Mouse (Mus musculus) MEL (cell line): ENCODE results near the gene Lgi1. TPM values are rescaled to one million over a fixed set of nuclear protein-coding genes. Genes with fewer than 3 reads are reported as not detected.

Source experiments
- DNase-seq: peaks from one replicate; pipeline ENCODE4 v3.0.0; 2011; ENCODE audit warnings: low read depth, low spot score
- H3K27ac ChIP-seq: 2 replicates; pipeline ENCODE4 v1.5.1; 2012; ENCODE audit warnings: low read depth, mild to moderate bottlenecking, control low read depth, low read length, moderate library complexity; ENCODE audit not compliant: control insufficient read depth
- H3K27me3 ChIP-seq, 2 experiments: fragments of 150-350 bp in 1 of 2; sonication (generic) in 1 of 2; 2 replicates each; pipeline ENCODE4 v1.6.1; 2012; ENCODE audit warnings: low read length in 2 of 2, mild to moderate bottlenecking in 2 of 2, improper control_type of control experiment in 1 of 2, moderate library complexity in 1 of 2; ENCODE audit not compliant: insufficient read depth in 2 of 2, control insufficient read depth in 1 of 2
- H3K36me3 ChIP-seq, 2 experiments: 2 replicates each; pipeline ENCODE4 v1.6.1; 2012 to 2014; ENCODE audit warnings: low read length in 2 of 2, improper control_type of control experiment in 1 of 2, inconsistent platforms in 1 of 2, mild to moderate bottlenecking in 1 of 2; ENCODE audit not compliant: insufficient read depth in 2 of 2, control insufficient read depth in 1 of 2
- H3K4me1 ChIP-seq, 2 experiments: fragments of 150-350 bp in 1 of 2; sonication (generic) in 1 of 2; 2 replicates each; pipeline ENCODE4 v1.6.1; 2012; ENCODE audit warnings: low read length in 2 of 2, improper control_type of control experiment in 1 of 2, mild to moderate bottlenecking in 1 of 2; ENCODE audit not compliant: insufficient read depth in 2 of 2, control insufficient read depth in 1 of 2
- H3K4me3 ChIP-seq, 2 experiments: fragments of 150-350 bp in 1 of 2; sonication (generic) in 1 of 2; 2 replicates each; pipeline ENCODE4 v1.5.1; 2012; ENCODE audit warnings: low read depth in 2 of 2, low read length in 2 of 2, mild to moderate bottlenecking in 2 of 2, moderate library complexity in 2 of 2, control low read depth in 1 of 2, improper control_type of control experiment in 1 of 2; ENCODE audit not compliant: control insufficient read depth in 1 of 2, insufficient read depth in 1 of 2
- H3K79me2 ChIP-seq: 2 replicates; pipeline ENCODE4 v1.6.1; 2012; ENCODE audit warnings: mild to moderate bottlenecking, low read length, moderate library complexity; ENCODE audit not compliant: control insufficient read depth, poor library complexity, insufficient read depth
- H3K9ac ChIP-seq: 2 replicates; pipeline ENCODE4 v1.6.1; 2012; ENCODE audit warnings: low read depth, mild to moderate bottlenecking, control low read depth, low read length, moderate library complexity; ENCODE audit not compliant: control insufficient read depth, poor library complexity, severe bottlenecking
- H3K9me3 ChIP-seq: fragments of 150-350 bp; sonication (generic); replicated peaks from 2 replicates; pipeline ENCODE4 v1.6.1; 2012; ENCODE audit warnings: mild to moderate bottlenecking, low read length, improper control_type of control experiment, moderate library complexity; ENCODE audit not compliant: insufficient read depth
- BHLHE40 ChIP-seq: IDR thresholded peaks from 2 replicates; pipeline ENCODE4 v1.6.1; 2012; ENCODE audit warnings: low read depth, mild to moderate bottlenecking, inconsistent platforms, low read length, improper control_type of control experiment, borderline replicate concordance
- CTCF ChIP-seq, 3 experiments: IDR thresholded peaks in 2 of 3; conservative IDR thresholded peaks in 1 of 3; 2 replicates each; pipeline ENCODE4 v1.5.1; 2011 to 2012; ENCODE audit warnings: low read length in 3 of 3, low read depth in 2 of 3, mild to moderate bottlenecking in 2 of 3, improper control_type of control experiment in 1 of 3, inconsistent platforms in 1 of 3, mixed read lengths in 1 of 3, moderate library complexity in 1 of 3; ENCODE audit not compliant: control insufficient read depth in 1 of 3, insufficient read depth in 1 of 3, poor library complexity in 1 of 3, severe bottlenecking in 1 of 3
- KAT2A ChIP-seq: conservative IDR thresholded peaks from 2 replicates; pipeline ENCODE4 v1.6.1; 2012; ENCODE audit warnings: low read depth, low read length, improper control_type of control experiment, inconsistent platforms
- POLR2A ChIP-seq, 2 experiments: IDR thresholded peaks; 2 replicates each; pipeline ENCODE4 v1.6.1; 2011 to 2012; ENCODE audit warnings: low read length in 2 of 2, mild to moderate bottlenecking in 2 of 2, control low read depth in 1 of 2, improper control_type of control experiment in 1 of 2, low read depth in 1 of 2, moderate library complexity in 1 of 2; ENCODE audit not compliant: control insufficient read depth in 1 of 2, insufficient read depth in 1 of 2, poor library complexity in 1 of 2
- SIN3A ChIP-seq: IDR thresholded peaks from 2 replicates; pipeline ENCODE4 v1.6.1; 2012; ENCODE audit warnings: low read length, improper control_type of control experiment, inconsistent platforms
- USF1 ChIP-seq: IDR thresholded peaks from 2 replicates; pipeline ENCODE4 v1.6.1; 2014; ENCODE audit warnings: low read depth, mild to moderate bottlenecking, inconsistent platforms, low read length, improper control_type of control experiment, moderate library complexity
- USF2 ChIP-seq, 2 experiments: IDR thresholded peaks; 2 replicates each; pipeline ENCODE4 v1.6.1; 2011 to 2012; ENCODE audit warnings: improper control_type of control experiment in 2 of 2, low read length in 2 of 2, borderline replicate concordance in 1 of 2, inconsistent platforms in 1 of 2, low read depth in 1 of 2, mild to moderate bottlenecking in 1 of 2; ENCODE audit not compliant: insufficient read depth in 1 of 2
- ZNF384 ChIP-seq: IDR thresholded peaks from 2 replicates; pipeline ENCODE4 v1.6.1; 2012; ENCODE audit warnings: low read depth, mild to moderate bottlenecking, inconsistent platforms, low read length, improper control_type of control experiment
- polyA plus RNA-seq, 2 experiments: library from polyadenylated mRNA; stranded (reverse) in 1 of 2; unstranded in 1 of 2; fragments of >175 nt in 1 of 2; fragments of >200 nt in 1 of 2; gene quantifications; 2 replicates each; pipeline versions ENCODE4 v1.2.1 to v1.2.4; 2012; ENCODE audit warnings: low replicate concordance in 2 of 2, low read depth in 1 of 2; ENCODE audit not compliant: insufficient read length in 2 of 2, insufficient read depth in 1 of 2, missing spikeins in 1 of 2
- total RNA-seq: library from RNA; depleted of rRNA; stranded (reverse); fragments of 300-350 nt; gene quantifications from 2 replicates; pipeline ENCODE4 v1.2.3, GENCODE M21; 2012; rRNA removed

Gene Lgi1
- total and polyA plus RNA-seq, 3 experiments = 0.01 TPM; not detected in 2

GRCm38 (mm10) chr19:38356211-38356828, 92.0 kb downstream of the Lgi1 start:
- peaks cover 0 to 9% of the 10 kb centered on the region in 2 experiments; a peak in 2 of 4 replicates for H3K36me3 ChIP-seq
- peaks cover 3 to 12% of the 10 kb centered on the region in 2 experiments; a peak in 3 of 4 replicates for H3K4me1 ChIP-seq
- no peaks in the 10 kb centered on the region for H3K27me3 ChIP-seq
- H3K79me2 ChIP-seq = no peaks in the 10 kb centered on the region
- H3K9me3 ChIP-seq = no peaks in the 10 kb centered on the region
- no peak overlapping the region for H3K9ac ChIP-seq
- TF ChIP-seq USF2 (IDR thresholded peaks at IDR 0.05; ENCODE audit: borderline replicate concordance in 1 of 2, insufficient read depth in 1 of 2, low read depth in 1 of 2, low read length in 2 of 2) (no peak), SIN3A (no peak), ZNF384 (no peak), POLR2A (IDR thresholded peaks at IDR 0.05; ENCODE audit: control insufficient read depth in 1 of 2, insufficient read depth in 1 of 2, low read depth in 1 of 2, low read length in 2 of 2, poor library complexity in 1 of 2) (no peak), KAT2A (no peak)
- H3K27ac ChIP-seq = no peak overlapping the region
- H3K4me3 ChIP-seq = no peak overlapping the region
- DNase-seq = no peak

DNA sequence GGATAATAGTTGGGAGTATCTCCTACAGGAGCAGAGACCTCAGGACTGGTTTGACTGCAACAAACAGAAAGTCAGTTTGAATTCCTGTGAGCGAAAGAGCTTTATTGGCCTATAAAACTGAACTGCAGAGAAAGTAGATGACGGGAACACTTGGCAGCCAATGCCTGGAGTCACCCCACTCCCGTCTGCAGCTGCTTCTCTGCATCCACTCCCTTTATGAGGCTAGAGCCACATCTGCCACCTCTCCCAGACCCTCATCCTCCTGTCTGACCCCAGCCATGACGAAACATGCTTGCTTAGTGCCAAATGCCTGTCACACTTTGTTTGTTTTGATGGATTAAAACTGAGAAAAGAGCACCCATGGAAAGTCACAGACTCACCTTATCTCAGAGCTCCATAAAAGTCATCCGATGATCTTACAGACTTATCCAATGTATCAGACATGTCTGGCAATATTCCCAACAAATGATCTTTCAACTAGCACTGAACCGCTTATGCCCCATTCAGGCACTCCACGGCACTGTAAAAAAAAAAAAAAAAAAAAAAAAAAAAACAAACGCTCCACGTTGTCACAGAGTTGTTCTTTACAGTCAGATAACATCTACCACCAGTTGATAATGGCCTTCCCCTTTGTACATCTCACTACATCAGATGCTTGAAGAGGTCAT, 93.8 kb downstream of the Lgi1 start:
- Histone ChIP-seq H3K36me3 (peaks cover 0 to 13% of the 10 kb centered on the region in 2 experiments; a peak in 2 of 4 replicates), H3K4me3 (no peak overlapping the region), H3K9ac (no peak overlapping the region), H3K27me3 (no peaks in the 10 kb centered on the region), H3K9me3 (no peaks in the 10 kb centered on the region), H3K79me2 (no peaks in the 10 kb centered on the region), H3K27ac (no peak overlapping the region), H3K4me1 (peaks cover 3 to 12% of the 10 kb centered on the region in 2 experiments; a peak in 3 of 4 replicates)
- TF ChIP-seq CTCF (IDR thresholded peaks at IDR 0.05 in 2 of 3, conservative IDR thresholded peaks at IDR 0.05 in 1 of 3; ENCODE audit: control insufficient read depth in 1 of 3, insufficient read depth in 1 of 3, low read depth in 2 of 3, low read length in 3 of 3, poor library complexity in 1 of 3, severe bottlenecking in 1 of 3) (no peak), ZNF384 (peak; percentile 81)
- DNase-seq = no peak

GRCm38 (mm10) chr19:38359287-38359686, 95.0 kb downstream of the Lgi1 start:
- Histone ChIP-seq H3K36me3 (peaks cover 0 to 11% of the 10 kb centered on the region in 2 experiments; a peak in 2 of 4 replicates), H3K27me3 (no peaks in the 10 kb centered on the region), H3K4me1 (peaks cover 3 to 13% of the 10 kb centered on the region in 2 experiments; a peak in 3 of 4 replicates), H3K79me2 (no peaks in the 10 kb centered on the region), H3K4me3 (no peak overlapping the region), H3K27ac (no peak overlapping the region), H3K9ac (no peak overlapping the region), H3K9me3 (no peaks in the 10 kb centered on the region)
- TF ChIP-seq SIN3A (no peak), BHLHE40 (no peak), USF1 (peak; percentile 62; the same call in 1 of the 2 replicates), ZNF384 (peak; percentile 48; the same call in 1 of the 2 replicates)
- no peak for DNase-seq

Other genes starting within 250 kb of the Lgi1 start
- gene Myof, start 221.0 kb upstream of the Lgi1 start, total RNA-seq = 0.04 TPM in 1 of 2 replicates, not detected in the other
- gene Myof, start 221.0 kb upstream of the Lgi1 start, polyA plus RNA-seq = not detected
- 11.1 and 14.4 TPM in 2 replicates for gene Cep55, start 209.5 kb upstream of the Lgi1 start, total RNA-seq
- gene Cep55, start 209.5 kb upstream of the Lgi1 start, polyA plus RNA-seq = 10 to 100 TPM in 1 of 2 experiments, not detected in 1; 17.1 TPM
- not detected in 2 replicates for gene Ffar4, start 167.5 kb upstream of the Lgi1 start, total RNA-seq
- gene Ffar4, start 167.5 kb upstream of the Lgi1 start, polyA plus RNA-seq = not detected
- gene Rbp4, start 139.3 kb upstream of the Lgi1 start, total RNA-seq = not detected in 2 replicates
- gene Rbp4, start 139.3 kb upstream of the Lgi1 start, polyA plus RNA-seq = not detected
- gene Pde6c, start 131.8 kb upstream of the Lgi1 start, total RNA-seq = not detected in 2 replicates
- gene Pde6c, start 131.8 kb upstream of the Lgi1 start, polyA plus RNA-seq = not detected
- gene Fra10ac1, start 40.4 kb upstream of the Lgi1 start, total RNA-seq = 9.1 and 10.7 TPM in 2 replicates
- 10 to 100 TPM in 1 of 2 experiments, not detected in 1; 17.0 TPM for gene Fra10ac1, start 40.4 kb upstream of the Lgi1 start, polyA plus RNA-seq
- 17.7 and 19.0 TPM in 2 replicates for gene Slc35g1, start 131.4 kb downstream of the Lgi1 start, total RNA-seq
- gene Slc35g1, start 131.4 kb downstream of the Lgi1 start, polyA plus RNA-seq = 10 to 100 TPM in 1 of 2 experiments, not detected in 1; 15.7 TPM
- not detected in 2 replicates for gene Plce1, start 216.6 kb downstream of the Lgi1 start, total RNA-seq
- gene Plce1, start 216.6 kb downstream of the Lgi1 start, polyA plus RNA-seq = not detected